Mouse (Mus musculus) small intestine, adult 2 months (tissue): ENCODE measurements around the gene Gm11077. TPM values are rescaled to one million over a fixed set of nuclear protein-coding genes. Genes with fewer than 3 reads are reported as not detected.

Experiments
- H3K27ac ChIP-seq: fragments of 200-500 bp; 2 replicates; pipeline ENCODE4 v1.5.1; 2012; ENCODE audit warnings: low read depth, low read length, control low read depth, inconsistent platforms; ENCODE audit not compliant: insufficient read depth
- H3K27me3 ChIP-seq: fragments of 200-500 bp; 2 replicates; pipeline ENCODE4 v1.6.1; 2012; ENCODE audit warnings: mild to moderate bottlenecking, moderate library complexity, low read length, inconsistent platforms; ENCODE audit not compliant: control insufficient read depth, insufficient read depth
- H3K36me3 ChIP-seq: fragments of 200-500 bp; 2 replicates; pipeline ENCODE4 v1.6.1; 2012; ENCODE audit warnings: mild to moderate bottlenecking, low read length, control low read depth, inconsistent platforms; ENCODE audit not compliant: control insufficient read depth, insufficient read depth
- H3K4me1 ChIP-seq: fragments of 200-500 bp; 2 replicates; pipeline ENCODE4 v1.6.1; 2012; ENCODE audit warnings: low read length, inconsistent platforms, mixed read lengths; ENCODE audit not compliant: control insufficient read depth, insufficient read depth, insufficient read length
- H3K4me3 ChIP-seq: fragments of 200-500 bp; 2 replicates; pipeline ENCODE4 v1.5.1; 2012; ENCODE audit warnings: low read depth, mild to moderate bottlenecking, control low read depth, inconsistent platforms, low read length, moderate library complexity
- CTCF ChIP-seq: fragments of 200-500 bp; IDR thresholded peaks from 2 replicates; pipeline ENCODE4 v1.5.1; 2012; ENCODE audit warnings: low read depth, mild to moderate bottlenecking, control low read depth, inconsistent platforms, low read length, moderate library complexity, mixed read lengths; ENCODE audit not compliant: insufficient replicate concordance, insufficient read length; ENCODE audit errors: extremely low read depth
- POLR2A ChIP-seq: fragments of 200-500 bp; IDR thresholded peaks from 2 replicates; pipeline ENCODE4 v1.6.1; 2012; ENCODE audit warnings: low read depth, mild to moderate bottlenecking, control low read depth, inconsistent platforms, low read length, moderate library complexity
- WGBS: fragments of 180-500 bp; shearing (Covaris S2); methylation state at CpG from one replicate; pipeline ENCODE4 v1.1.7; 2018; 5-methylcytosine and 5-hydroxymethylcytosine counted together
- polyA plus RNA-seq: library from polyadenylated mRNA; depleted of rRNA; stranded (reverse); fragments of >200 nt; gene quantifications from 2 replicates; pipeline ENCODE4 v1.2.3, GENCODE M21; 2012; rRNA removed

Gm11077 gene
- polyA plus RNA-seq, result not detected in 2 replicates

DNA sequence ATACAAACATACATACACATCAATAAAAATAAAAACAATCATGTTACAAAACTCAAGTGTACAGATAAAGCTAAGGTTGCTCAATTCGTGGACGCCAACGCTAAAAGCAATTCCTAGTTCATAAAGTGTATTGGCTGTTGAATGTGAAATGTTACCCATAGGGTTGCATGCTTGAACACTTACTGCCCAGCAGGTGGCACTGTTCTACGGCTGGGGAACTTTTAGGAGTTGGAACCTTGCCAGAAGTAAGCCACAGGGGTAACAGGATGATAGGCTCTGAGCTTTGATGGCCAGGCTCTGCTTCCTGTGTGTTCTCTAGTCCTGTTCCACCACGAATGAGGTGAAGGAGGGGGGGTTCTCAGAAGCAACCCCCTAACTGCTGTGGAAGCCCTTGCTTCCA is at the start of gene Gm11077:
TSS of gene Gm11077 (plus strand) at position 13 of the 400 bp plus-strand sequence.
- H3K27ac ChIP-seq, result no peak within 1 kb of the TSS
- no peak for TF ChIP-seq CTCF
- TF ChIP-seq POLR2A, result no peak
- H3K4me1 ChIP-seq, result no peaks in the 10 kb centered on the region
- no peaks in the 10 kb centered on the region for H3K27me3 ChIP-seq
- no peaks in the 10 kb centered on the region for H3K36me3 ChIP-seq
- WGBS, result 88% methylated on average over 5 of the region's 5 CpGs
- H3K4me3 ChIP-seq, result no peak within 1 kb of the TSS

DNA sequence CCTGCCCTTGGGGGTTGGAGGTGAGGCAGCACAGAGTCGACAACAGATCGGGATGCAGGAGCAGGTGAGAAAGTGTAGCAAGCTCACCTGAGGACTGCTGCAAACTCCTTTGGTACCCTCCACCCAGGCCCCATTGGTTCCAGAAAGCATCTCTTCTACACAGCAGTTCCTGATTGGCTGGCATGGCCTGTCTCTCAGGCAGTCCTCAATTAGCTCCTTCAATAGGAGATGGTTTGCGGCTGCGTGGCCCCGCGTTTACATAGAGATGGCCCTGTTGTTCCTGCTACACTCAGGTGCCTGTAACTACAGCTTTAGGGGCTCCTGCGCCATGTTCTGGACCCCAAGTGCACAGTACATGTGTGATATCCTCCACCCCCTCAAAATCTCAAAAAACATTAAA is 48.4 kb upstream of the Gm11077 start:
- H3K4me1 ChIP-seq, result no peaks in the 10 kb centered on the region
- H3K36me3 ChIP-seq, result no peaks in the 10 kb centered on the region
- no peak overlapping the region for H3K27ac ChIP-seq
- H3K27me3 ChIP-seq, result no peaks in the 10 kb centered on the region
- TF ChIP-seq POLR2A, result no peak
- no peak for TF ChIP-seq CTCF
- WGBS, result 76% methylated on average over 7 of the region's 7 CpGs
- no peak overlapping the region for H3K4me3 ChIP-seq

DNA sequence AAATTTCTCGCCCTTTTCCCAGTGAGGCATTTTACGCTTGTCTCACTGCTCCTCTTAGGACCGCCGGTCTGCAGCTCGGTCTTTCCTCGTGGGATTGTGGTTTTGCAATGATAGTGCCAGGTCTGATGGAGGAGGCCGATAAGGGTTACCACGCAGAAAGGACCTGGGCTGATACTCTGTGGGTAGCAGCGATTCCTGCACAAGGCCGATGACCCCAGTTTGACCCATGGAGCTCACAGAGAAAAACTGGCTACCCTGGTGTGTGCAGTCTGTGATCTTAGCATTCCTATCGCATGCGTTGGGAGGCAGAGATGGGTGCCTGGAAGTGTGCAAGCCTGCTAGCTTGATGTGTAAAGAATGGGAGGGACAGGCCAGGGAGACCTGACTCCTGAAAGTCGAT is 46.3 kb upstream of the Gm11077 start:
- Histone ChIP-seq H3K4me3 (no peak overlapping the region), H3K27me3 (no peaks in the 10 kb centered on the region), H3K4me1 (no peaks in the 10 kb centered on the region), H3K36me3 (no peaks in the 10 kb centered on the region), H3K27ac (no peak overlapping the region)
- 39% methylated on average over 13 of the region's 13 CpGs for WGBS
- no peak for TF ChIP-seq POLR2A
- TF ChIP-seq CTCF, result no peak

DNA sequence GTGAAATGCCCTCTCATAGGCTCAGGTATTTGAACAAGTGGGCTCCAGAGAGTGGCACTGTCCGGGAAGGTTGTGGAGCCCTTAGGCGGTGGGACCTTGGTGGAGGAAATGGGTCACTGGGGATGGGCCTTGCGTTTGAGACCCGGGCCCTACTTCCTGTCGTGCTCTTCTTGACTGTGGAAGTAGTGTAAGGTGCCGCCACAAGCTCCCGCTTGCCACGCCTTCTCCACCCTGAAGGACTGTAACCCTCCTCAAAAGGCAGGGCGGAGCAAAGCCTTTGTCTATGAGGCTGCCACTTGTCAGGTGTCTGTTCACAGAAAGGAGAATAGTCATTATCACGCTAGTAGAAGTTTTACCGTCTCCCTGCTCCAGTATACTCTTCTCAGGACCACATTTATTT is 44.7 kb upstream of the Gm11077 start:
- no peak overlapping the region for H3K4me3 ChIP-seq
- no peaks in the 10 kb centered on the region for H3K27me3 ChIP-seq
- no peak overlapping the region for H3K27ac ChIP-seq
- no peaks in the 10 kb centered on the region for H3K4me1 ChIP-seq
- no peaks in the 10 kb centered on the region for H3K36me3 ChIP-seq
- 83% methylated on average over 11 of the region's 11 CpGs for WGBS
- TF ChIP-seq CTCF, result no peak
- TF ChIP-seq POLR2A, result no peak

DNA sequence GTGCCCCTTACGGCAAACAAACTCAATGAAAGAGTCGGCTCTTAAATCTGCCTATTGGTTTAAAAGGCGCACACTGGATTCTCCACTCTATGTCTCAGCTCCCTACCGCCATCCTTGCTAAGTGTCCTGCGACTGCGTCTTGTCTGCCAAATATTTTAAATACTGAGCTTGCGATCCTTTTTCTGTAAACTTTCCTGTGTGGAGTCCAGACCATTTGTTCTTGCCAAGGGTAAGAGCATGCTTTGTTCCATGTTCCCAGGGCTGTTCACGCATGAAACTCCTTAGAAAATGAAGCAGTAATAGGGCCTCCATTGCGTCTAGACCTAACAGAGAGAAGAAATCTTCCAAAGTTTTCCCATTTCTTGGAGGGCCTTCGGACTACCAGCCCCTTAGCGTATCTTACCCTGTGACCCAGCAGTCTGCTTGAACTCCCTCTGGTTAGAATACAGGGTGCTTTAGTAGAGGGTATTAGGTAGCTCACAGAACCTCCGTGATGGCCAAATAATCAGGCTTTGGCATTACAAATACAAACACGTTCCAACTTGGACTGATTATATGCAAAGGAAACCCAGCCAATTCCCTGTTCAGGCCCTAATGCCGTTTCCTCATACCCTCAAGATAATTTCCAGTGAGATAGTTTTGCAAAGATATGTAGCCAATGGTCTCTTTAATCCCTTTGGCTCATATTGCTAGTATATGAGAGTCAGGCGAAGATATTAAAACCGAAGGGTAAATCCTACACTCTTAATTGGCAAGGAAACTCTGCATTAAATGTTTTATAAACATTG is 39.3 kb upstream of the Gm11077 start:
- WGBS, result 79% methylated on average over 16 of the region's 16 CpGs
- Histone ChIP-seq H3K4me3 (no peak overlapping the region), H3K36me3 (no peaks in the 10 kb centered on the region), H3K27me3 (no peaks in the 10 kb centered on the region), H3K27ac (no peak overlapping the region), H3K4me1 (no peaks in the 10 kb centered on the region)
- no peak for TF ChIP-seq CTCF
- no peak for TF ChIP-seq POLR2A

DNA sequence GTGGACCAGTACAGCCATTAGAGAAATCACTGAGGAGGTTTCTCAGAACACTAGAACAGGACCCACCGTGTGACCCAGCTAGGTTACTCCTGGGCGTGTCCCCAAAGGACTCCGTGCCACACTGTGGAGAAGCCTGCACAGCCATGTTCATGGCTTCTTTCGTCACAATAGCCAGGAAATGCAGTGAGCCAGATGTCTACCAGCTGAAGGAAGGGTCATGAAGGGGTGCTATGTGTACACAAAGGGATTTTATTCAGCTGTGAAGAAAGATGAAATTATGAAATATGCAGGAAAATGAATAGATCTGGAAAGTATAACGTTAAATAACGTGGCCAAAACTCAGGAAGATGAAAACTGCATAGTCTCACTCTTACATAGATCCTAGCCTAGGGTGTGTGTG is 36.9 kb upstream of the Gm11077 start:
- no peaks in the 10 kb centered on the region for H3K36me3 ChIP-seq
- no peaks in the 10 kb centered on the region for H3K4me1 ChIP-seq
- H3K27me3 ChIP-seq, result no peaks in the 10 kb centered on the region
- no peak overlapping the region for H3K27ac ChIP-seq
- TF ChIP-seq CTCF, result no peak
- WGBS, result 72% methylated on average over 6 of the region's 6 CpGs
- no peak overlapping the region for H3K4me3 ChIP-seq

DNA sequence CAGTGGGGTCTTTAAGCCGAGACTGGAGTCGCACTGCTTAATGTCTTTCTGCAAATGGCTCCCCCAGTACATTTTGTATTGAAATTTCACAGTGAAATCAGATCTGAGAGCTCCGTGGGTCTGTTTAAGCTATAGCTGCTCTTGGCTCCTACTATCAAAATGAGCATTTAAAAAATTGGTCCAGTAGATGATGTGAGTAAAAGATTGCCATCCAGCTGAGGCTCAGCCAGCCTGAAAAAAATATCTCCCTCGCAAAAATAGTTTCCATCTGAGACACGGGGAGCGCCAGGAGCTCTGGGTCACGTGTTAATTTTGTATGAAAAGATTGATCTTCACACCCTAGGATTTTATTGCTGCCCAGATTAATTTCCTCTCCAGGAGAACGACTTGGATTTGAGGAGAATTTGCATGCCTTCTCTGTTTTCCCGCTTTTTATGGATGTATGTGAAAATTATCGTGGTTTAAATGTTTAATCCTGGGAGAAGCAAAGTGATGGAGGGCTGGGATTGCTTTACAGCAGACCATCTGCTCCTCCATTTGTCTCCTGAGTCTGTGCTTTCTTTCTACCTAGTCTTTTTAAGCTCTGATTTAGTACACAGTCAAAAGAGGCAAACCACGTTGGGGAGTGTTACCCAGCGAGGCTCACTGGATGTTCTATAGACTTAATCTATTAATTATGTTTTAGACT is 32.7 kb upstream of the Gm11077 start:
- Histone ChIP-seq H3K27ac (no peak overlapping the region), H3K4me3 (no peak overlapping the region), H3K4me1 (no peaks in the 10 kb centered on the region), H3K36me3 (no peaks in the 10 kb centered on the region), H3K27me3 (no peaks in the 10 kb centered on the region)
- no peak for TF ChIP-seq CTCF
- TF ChIP-seq POLR2A, result no peak
- WGBS, result 50% methylated on average over 12 of the region's 12 CpGs
